Mouse (Mus musculus): Measurements from ENCODE around the gene Cdc42se1.

Cdc42se1 gene

GRCm38 (mm10) chr3:95224295-95224694, 4.2 kb upstream of the Cdc42se1 start:
- no peak for DNase-seq

- DNase-seq: no peak
Measured at GRCm38 (mm10) chr3:95227214-95227613, 1.3 kb upstream of the Cdc42se1 start.

- DNase-seq: peak; percentile 63
Measured at GRCm38 (mm10) chr3:95228894-95229780, 605 bp downstream of the Cdc42se1 start.

GRCm38 (mm10) chr3:95229781-95230494, 1.4 kb downstream of the Cdc42se1 start:
- DNase-seq: peak; percentile 43

- DNase-seq: no peak
Measured at GRCm38 (mm10) chr3:95230495-95231297, 2.2 kb downstream of the Cdc42se1 start.

DNA sequence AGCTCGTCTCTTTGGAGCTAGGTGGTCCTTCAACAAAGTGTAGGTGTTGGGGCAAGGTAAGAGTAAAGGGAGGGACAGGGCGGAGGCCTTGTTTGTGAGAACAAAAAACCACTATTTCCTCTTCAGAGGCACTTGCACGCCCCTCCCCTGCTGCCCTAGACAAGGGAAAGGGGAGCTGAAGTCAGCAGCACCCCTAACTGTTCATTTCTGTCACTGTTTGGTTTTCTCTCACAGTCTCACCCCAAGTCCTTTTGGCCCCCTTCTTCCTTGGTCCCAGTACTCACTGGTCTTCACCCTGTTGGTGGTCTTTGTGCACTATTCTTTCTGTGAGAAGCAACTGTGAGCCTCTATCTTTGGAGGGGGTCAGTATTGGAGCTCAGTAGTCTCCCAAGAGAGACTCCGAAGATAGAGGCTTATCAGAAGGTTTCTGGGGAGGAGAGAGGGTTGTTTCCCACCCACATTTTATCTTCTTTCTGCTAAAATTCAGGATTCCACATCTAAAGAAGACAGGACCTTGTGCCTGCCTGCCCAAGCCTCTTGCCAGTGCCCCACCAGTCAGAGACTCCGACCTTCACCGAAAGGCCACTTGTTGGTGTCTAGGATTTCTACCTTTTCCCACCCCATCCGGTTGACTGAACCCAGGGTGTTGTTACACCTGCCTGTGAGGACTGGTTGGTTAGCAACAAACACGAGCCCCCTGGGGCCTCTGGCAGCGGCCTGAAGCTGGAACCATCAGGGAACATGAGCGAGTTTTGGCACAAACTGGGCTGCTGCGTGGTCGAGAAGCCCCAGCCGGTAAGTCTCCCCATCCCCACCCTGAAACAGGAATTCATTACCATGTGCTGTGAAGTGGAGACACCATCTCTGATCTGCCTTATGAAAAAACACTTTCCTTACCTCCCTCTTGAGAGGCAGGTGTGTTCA, 3.0 kb downstream of the Cdc42se1 start, which contains the start of gene Mllt11:
Mllt11 (minus strand) TSS at position 874 of the 924 bp plus-strand sequence.
- no peak for DNase-seq

DNA sequence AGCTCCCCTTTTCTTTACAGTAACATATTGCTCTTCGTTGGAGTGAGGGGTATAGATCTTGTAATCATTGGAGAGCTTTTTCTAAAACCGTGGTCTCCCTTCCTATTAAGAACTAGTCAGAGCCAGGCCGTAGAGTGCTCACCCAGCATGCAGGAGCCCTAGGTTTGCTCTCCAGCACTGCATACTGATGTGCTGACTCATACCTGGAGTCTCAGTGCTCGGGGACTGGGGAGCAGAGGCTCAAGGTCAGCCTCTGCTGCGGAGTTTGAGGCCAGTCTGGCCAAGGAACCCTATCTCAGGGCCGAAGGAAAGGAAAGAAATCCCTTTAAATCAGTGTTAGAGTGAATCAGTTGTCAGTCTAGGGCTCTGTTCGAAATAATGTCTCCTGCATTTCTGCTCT, 4.2 kb downstream of the Cdc42se1 start:
- DNase-seq: no peak

GRCm38 (mm10) chr3:95233303-95233980, 4.9 kb downstream of the Cdc42se1 start:
- DNase-seq: no peak

DNA sequence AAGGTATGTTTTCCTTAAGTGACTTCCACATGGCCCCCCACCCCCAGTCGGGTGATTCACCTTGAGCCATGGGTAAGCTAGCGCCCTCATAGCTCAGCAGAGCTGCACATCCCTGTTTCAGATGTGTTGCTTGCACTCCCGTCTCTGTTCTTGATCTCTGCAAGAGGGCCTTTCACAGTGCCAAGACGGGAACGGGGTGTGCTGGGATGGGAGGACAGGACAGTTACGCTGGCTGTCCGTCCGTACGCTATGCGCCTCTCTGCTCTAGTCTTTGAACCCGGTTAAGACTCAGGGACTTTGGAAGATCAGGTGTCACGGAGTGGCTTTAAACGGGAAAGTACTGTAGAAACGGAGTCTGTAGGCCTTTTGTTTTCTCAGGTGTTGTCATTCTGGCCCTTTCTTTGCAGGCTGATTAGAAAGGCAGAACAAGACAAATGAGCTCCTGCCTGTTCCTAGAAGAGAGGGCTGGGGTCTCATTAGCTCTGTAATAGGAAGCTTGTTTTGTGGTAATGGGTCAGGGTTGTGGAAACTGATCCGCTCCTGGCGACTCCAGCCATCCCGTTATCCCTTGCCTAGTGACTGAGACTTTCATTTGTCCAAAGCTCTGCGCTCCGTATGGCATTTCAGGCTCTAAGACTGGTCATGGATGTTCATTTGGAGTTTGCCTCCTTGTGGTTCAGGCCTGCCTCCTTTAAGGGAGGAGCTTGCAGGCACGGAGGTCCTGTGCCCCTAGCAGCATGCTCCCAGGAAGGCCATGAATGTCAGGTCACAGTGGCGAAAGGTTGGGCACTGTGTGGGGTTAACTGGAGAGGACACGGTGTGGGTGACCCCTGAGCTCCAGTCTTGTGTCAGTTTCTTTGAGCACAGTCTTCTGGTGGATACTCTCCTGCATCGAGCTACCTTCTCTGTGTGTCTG, 7.1 kb downstream of the Cdc42se1 start:
- DNase-seq: no peak

DNA sequence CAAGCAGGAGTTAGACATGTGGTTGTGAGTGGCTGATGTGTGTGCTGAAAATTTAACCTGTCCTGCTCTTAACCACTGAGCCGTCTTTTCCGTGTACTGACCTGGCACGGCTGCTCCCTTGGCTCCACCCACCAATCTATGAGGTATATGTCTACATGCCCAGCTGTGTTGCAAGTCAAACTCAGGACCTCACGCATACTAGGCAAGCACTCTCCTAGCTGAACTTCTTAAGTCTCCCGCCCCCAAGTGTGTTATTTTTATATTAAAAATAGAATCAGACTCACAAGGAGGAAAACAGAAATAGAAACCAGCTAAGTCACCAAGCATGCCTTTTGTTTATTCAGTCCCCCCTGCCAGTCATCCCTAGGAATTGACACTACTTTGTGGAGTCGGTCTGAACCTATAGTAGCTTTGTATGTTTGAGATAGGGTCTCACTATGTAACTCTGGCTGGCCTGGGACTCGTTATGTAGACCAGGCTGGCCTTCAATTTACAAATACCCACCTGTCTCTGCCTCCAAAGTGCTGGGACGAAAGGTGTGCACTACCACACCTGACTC, 9.1 kb downstream of the Cdc42se1 start:
- no peak for DNase-seq

GRCm38 (mm10) chr3:95239022-95239421, 10.5 kb downstream of the Cdc42se1 start:
- no peak for DNase-seq

GRCm38 (mm10) chr3:95239971-95240370, 11.4 kb downstream of the Cdc42se1 start:
- no peak for DNase-seq

- no peak for DNase-seq
Measured at GRCm38 (mm10) chr3:95240900-95241299, 12.4 kb downstream of the Cdc42se1 start.

- no peak for DNase-seq
Measured at GRCm38 (mm10) chr3:95241498-95241897, 13.0 kb downstream of the Cdc42se1 start, which contains the start of gene Gm128. Gm128 (minus strand) TSS chr3:95241598.

DNA sequence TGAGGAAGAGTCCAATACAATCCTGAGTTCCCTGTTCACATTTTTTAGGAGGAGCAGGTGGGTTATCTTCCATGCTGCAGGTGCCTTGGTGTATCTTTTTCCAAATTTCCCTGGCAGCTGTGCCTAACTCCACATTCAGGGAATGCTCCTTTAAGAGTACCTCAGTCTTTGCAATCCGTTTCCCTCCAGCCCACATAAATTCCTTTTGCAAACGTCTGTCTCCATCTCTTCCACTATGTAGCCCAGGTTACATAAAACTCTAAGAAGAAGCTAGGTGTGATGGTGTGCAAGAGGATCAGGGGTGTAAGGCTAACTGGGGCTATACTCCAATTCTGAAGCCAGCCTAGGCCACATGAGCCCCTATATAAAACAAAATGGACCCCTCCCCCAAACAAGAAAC, 14.6 kb downstream of the Cdc42se1 start:
- DNase-seq: no peak

DNA sequence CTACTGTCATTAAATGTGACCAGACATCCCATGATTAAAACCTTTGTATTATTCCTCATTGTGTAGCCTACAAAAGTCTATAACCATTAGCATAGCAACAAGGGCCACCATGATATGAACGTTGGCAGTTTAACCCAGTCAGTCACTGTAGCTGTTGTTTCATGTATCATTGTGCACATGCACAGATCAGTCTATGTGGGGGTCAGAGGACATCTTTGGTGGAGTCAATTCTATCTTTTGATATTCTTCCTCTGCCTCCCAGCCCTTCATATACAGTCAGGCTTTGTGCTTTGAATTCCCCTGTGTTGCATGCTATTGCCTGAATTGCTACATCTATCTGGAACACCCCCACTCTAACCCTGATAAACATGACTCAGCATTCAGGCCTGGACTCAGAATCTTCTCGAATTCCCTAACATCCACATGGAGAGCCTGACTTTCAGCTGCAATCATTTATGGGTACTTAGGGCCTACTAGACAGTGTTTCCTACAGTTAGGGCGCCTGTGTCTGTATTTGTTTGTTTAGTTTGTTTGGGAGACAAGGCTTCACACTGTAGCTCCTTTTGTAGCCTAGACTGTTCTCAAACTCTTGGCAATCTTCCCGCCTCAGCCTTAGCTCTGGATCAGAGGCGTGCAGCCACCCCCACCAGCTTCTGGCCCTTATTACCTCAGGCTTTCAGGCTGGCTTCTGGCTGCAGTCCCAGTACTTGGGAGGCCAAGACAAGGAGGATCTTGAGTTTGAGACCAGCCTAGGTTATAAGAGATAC, 18.1 kb downstream of the Cdc42se1 start:
- DNase-seq: peak; percentile 55

DNA sequence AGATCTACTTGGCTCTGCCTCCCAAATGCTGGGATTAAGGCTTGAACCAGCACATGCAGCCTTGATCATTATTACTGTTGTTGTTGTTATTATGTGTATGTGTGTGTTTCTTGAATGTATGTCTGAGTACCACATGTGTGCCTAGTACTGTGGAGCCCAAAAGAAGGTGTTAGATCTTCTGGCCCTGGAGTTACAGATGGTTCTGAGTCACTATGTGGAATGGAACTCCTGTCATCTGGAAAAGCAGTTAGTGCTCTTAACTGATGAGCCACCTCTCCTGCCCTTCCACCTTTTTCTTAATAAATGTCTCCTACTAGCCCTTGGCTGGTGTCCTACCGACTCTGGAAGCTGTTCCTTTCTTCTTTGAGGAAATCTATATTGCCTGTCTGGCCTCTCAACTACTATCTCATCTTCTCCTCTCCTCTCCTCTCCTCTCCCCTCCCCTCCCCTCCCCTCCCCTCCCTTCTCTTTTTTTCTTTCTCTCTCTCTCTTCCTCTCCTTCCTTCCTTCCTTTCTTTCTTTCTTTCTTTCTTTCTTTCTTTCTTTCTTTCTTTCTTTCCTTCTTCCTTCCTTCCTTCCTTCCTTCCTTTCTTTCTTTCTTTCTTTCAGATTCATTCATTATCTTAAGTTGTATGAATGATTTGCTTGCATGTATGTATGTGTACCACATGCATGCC, 19.3 kb downstream of the Cdc42se1 start:
- no peak for DNase-seq

DNA sequence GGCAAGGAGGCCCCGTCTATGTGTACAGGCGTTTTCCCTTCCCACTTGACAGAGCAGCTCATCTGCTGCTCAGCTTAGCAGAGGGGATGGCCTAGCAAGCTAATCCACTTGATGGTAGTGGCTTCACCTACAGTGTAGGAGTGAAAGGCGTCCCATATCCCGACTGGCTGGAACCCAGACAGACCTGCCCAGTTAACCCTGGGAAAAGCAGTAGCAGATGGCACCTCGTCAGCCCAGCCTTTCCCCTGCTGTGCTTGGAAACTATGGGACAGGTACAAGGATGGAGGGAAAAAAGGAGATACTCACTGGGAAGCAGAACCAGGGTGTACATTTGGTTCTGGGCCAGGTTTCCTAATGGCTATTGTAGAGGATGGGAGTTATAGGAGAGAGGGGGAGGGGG, 21.8 kb downstream of the Cdc42se1 start:
- DNase-seq: no peak
